Mouse (Mus musculus) lung, adult 2 months (tissue): ENCODE measurements around the gene As3mt.

Experiments
- CTCF ChIP-seq: fragments of 200-500 bp; IDR thresholded peaks from 2 replicates; pipeline ENCODE4 v1.5.1; 2011; ENCODE audit warnings: mild to moderate bottlenecking, low read length, control low read depth; ENCODE audit not compliant: insufficient read depth
- POLR2A ChIP-seq: fragments of 200-500 bp; IDR thresholded peaks from 2 replicates; pipeline ENCODE4 v1.6.1; 2011; ENCODE audit warnings: low read depth, mild to moderate bottlenecking, control low read depth, low read length, borderline replicate concordance; ENCODE audit errors: extremely low read depth

DNA sequence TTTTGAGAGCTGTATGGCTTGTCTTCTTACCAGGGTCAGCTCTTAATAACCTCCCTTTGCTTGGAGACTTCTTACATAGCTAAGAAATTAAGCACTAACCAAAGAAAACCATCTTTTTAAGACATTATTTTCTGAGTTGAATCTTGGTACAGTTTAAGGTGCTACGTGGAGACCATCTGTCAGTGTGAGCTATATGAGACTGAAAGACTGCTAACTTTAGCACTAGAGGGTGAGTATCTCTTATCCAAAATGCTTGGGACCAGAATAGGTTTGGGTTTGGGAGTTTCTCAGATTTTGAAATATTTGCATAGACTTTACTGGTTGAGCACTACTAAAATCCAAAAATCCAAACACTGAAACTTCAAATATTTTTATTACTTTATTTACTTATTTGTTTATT, 82.5 kb downstream of the As3mt start:
- TF ChIP-seq CTCF: no peak
- no peak for TF ChIP-seq POLR2A
